Mouse (Mus musculus) liver, embryonic 16.5 days (tissue): Measurements from ENCODE around the gene Atg14. TPM values are rescaled to one million over a fixed set of nuclear protein-coding genes. Genes with fewer than 3 reads are reported as not detected.

ENCODE experiments used
- ATAC-seq: fragments of 200-750 bp; cut with Nextera tagmentation; 2 replicates; pipeline ENCODE4 v1.8.0; 2017; ENCODE audit warnings: low read depth, mild to moderate bottlenecking, moderate number of reproducible peaks, moderate library complexity
- H3K27ac ChIP-seq: fragments of 300-500 bp; sonication (generic); 2 replicates; pipeline ENCODE4 v1.5.1; 2014; ENCODE audit warnings: mild to moderate bottlenecking, low read length
- H3K27me3 ChIP-seq: fragments of 300-500 bp; sonication (generic); 2 replicates; pipeline ENCODE4 v1.6.1; 2014; ENCODE audit warnings: low read depth, low read length, mixed read lengths; ENCODE audit not compliant: control insufficient read depth, insufficient read depth
- H3K36me3 ChIP-seq: fragments of 300-500 bp; sonication (generic); 2 replicates; pipeline ENCODE4 v1.6.1; 2014; ENCODE audit warnings: mild to moderate bottlenecking; ENCODE audit not compliant: control insufficient read depth, insufficient read depth
- H3K4me1 ChIP-seq: fragments of 300-500 bp; sonication (generic); 2 replicates; pipeline ENCODE4 v1.6.1; 2014; ENCODE audit warnings: low read depth, low read length, mixed read lengths; ENCODE audit not compliant: control insufficient read depth
- H3K4me2 ChIP-seq: fragments of 300-500 bp; sonication (generic); 2 replicates; pipeline ENCODE4 v1.6.1; 2014; ENCODE audit warnings: low read depth, low read length, mixed read lengths
- H3K4me3 ChIP-seq: fragments of 300-500 bp; sonication (generic); 2 replicates; pipeline ENCODE4 v1.5.1; 2014; ENCODE audit warnings: low read depth, mild to moderate bottlenecking, low read length
- H3K9ac ChIP-seq: fragments of 300-500 bp; sonication (generic); 2 replicates; pipeline ENCODE4 v1.6.1; 2014; ENCODE audit warnings: low read depth, low read length
- H3K9me3 ChIP-seq: fragments of 300-500 bp; sonication (generic); replicated peaks from 2 replicates; pipeline ENCODE4 v1.6.1; 2016; ENCODE audit warnings: low read length; ENCODE audit not compliant: control insufficient read depth
- WGBS: fragments of 180-500 bp; shearing (Covaris S2); extraction: QIAGEN DNeasy Blood & Tissue Kit; methylation state at CpG from one replicate; pipeline ENCODE4 v1.1.7; 2014; ENCODE audit not compliant: insufficient replicate concordance; 5-methylcytosine and 5-hydroxymethylcytosine counted together
- polyA plus RNA-seq: library from polyadenylated mRNA; unstranded; fragments of >200 nt; fragmentation: Nextera tagmentation; extraction: Ambion mirVana; gene quantifications from 2 replicates; pipeline ENCODE4 v1.2.1, GENCODE M21; 2015

Gene Atg14
- polyA plus RNA-seq, 1 experiment from 2014 or later, result 9.7 TPM

GRCm38 (mm10) chr14:47522301-47522700 is 48.1 kb downstream of the Atg14 start:
- 8% methylated on average over 7 of the region's 7 CpGs for WGBS
- Histone ChIP-seq H3K27me3 (no peaks in the 10 kb centered on the region), H3K36me3 (no peaks in the 10 kb centered on the region), H3K4me3 (peak overlapping the region; percentile 23), H3K9ac (peak overlapping the region; percentile 65), H3K27ac (peak overlapping the region; percentile 99), H3K4me2 (peak overlapping the region; percentile 63), H3K4me1 (peaks cover 77% of the 10 kb centered on the region), H3K9me3 (no peaks in the 10 kb centered on the region)
- ATAC-seq, result peak; percentile 94

- Histone ChIP-seq H3K4me3 (no peak overlapping the region; the same call in 1 of the 2 replicates), H3K9me3 (no peaks in the 10 kb centered on the region), H3K36me3 (no peaks in the 10 kb centered on the region), H3K9ac (peak overlapping the region; percentile 65), H3K4me1 (peaks cover 77% of the 10 kb centered on the region), H3K27me3 (no peaks in the 10 kb centered on the region), H3K4me2 (peak overlapping the region; percentile 63), H3K27ac (peak overlapping the region; percentile 99)
- ATAC-seq, result peak; percentile 54
- WGBS, result 44% methylated on average over 1 of the region's 1 CpGs
These were observed 48.8 kb downstream of the Atg14 start for GRCm38 (mm10) chr14:47521609-47522008.

DNA sequence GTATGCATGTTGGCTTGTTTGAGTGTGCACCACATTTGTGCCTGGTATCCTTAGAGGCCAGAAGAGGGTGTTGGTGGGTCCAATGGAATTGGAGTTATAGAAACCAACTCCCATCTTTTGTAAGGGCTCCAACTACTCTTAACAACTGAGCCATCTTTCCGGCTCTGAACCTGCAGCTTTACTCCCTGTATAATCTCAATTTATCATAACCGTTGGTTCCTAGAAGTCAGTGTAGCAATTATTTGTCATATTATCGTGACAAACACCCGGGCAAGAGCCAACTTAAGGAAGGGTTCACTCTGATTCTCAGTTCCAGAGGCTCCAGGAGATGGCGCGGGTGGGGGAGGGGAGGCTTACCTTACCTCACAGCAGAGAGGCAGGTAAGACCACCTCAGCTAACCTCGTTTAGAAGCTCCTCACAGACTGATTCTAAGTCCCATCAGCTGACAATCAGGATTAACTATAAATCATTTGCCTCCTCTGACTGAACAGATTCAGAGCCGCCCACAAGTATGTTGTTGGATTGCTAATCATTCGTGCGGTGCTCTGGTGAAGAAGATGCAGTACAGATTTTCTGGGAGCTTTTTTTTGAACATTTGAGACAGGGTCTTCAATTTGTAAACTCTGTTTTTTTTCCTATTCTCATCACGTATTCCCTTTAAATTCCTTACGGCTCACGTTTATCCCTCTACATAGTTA is 49.5 kb downstream of the Atg14 start:
- no peak for ATAC-seq
- H3K4me3 ChIP-seq, result no peak overlapping the region
- H3K36me3 ChIP-seq, result no peaks in the 10 kb centered on the region
- peak overlapping the region; percentile 99 for H3K27ac ChIP-seq
- H3K9me3 ChIP-seq, result no peaks in the 10 kb centered on the region
- no peaks in the 10 kb centered on the region for H3K27me3 ChIP-seq
- WGBS, result 63% methylated on average over 13 of the region's 13 CpGs
- peaks cover 75% of the 10 kb centered on the region for H3K4me1 ChIP-seq
- peak overlapping the region; percentile 65 for H3K9ac ChIP-seq
- H3K4me2 ChIP-seq, result peak overlapping the region; percentile 63

GRCm38 (mm10) chr14:47518619-47519018 is 51.8 kb downstream of the Atg14 start:
- H3K27ac ChIP-seq, result peak overlapping the region; percentile 37
- H3K9me3 ChIP-seq, result no peaks in the 10 kb centered on the region
- WGBS, result 76% methylated on average over 6 of the region's 6 CpGs
- no peak for ATAC-seq
- H3K4me3 ChIP-seq, result no peak overlapping the region
- no peaks in the 10 kb centered on the region; the same call in 1 of the 2 replicates for H3K36me3 ChIP-seq
- H3K4me1 ChIP-seq, result peaks cover 73% of the 10 kb centered on the region
- H3K9ac ChIP-seq, result no peak overlapping the region
- no peak overlapping the region for H3K4me2 ChIP-seq
- no peaks in the 10 kb centered on the region for H3K27me3 ChIP-seq

- Histone ChIP-seq H3K9me3 (no peaks in the 10 kb centered on the region), H3K27ac (peak overlapping the region; percentile 34), H3K4me1 (peaks cover 75% of the 10 kb centered on the region), H3K4me3 (no peak overlapping the region), H3K4me2 (no peak overlapping the region), H3K36me3 (no peaks in the 10 kb centered on the region; the same call in 1 of the 2 replicates), H3K27me3 (no peaks in the 10 kb centered on the region), H3K9ac (no peak overlapping the region)
- ATAC-seq, result no peak
- WGBS, result 84% methylated on average over 6 of the region's 6 CpGs
These were observed 53.7 kb downstream of the Atg14 start for GRCm38 (mm10) chr14:47516755-47517154.

DNA sequence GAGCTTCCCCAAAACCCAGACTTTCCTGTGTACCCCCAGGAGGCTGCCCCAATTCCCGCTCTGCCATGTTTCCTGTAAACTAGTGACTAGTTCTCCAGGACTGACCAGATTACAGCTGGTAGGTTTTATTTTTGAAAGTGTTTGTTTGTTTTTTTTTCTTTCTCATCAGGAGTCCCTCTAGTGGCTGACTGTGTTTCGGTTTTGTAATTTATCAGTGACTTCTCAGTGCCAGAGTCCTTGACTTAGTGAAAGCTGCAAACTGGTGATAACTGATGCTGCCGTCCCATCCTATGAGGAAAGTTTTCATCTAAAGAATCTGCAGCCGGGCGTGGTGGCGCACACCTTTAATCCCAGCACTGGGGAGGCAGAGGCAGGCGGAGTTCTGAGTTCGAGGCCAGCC is 54.8 kb downstream of the Atg14 start:
- H3K27me3 ChIP-seq, result no peaks in the 10 kb centered on the region
- no peaks in the 10 kb centered on the region; the same call in 1 of the 2 replicates for H3K36me3 ChIP-seq
- peak; percentile 90 for ATAC-seq
- H3K4me2 ChIP-seq, result peak overlapping the region; percentile 1
- peak overlapping the region; percentile 19; the same call in 1 of the 2 replicates for H3K9ac ChIP-seq
- H3K9me3 ChIP-seq, result no peaks in the 10 kb centered on the region
- no peak overlapping the region for H3K4me3 ChIP-seq
- WGBS, result 29% methylated on average over 8 of the region's 8 CpGs
- peak overlapping the region; percentile 84 for H3K27ac ChIP-seq
- H3K4me1 ChIP-seq, result peaks cover 73% of the 10 kb centered on the region

GRCm38 (mm10) chr14:47514816-47515453 is 55.5 kb downstream of the Atg14 start:
- H3K4me3 ChIP-seq, result no peak overlapping the region

GRCm38 (mm10) chr14:47513606-47514005 is 56.8 kb downstream of the Atg14 start:
- 78% methylated on average over 3 of the region's 3 CpGs for WGBS
- no peak for ATAC-seq
- Histone ChIP-seq H3K4me2 (no peak overlapping the region), H3K27ac (peak overlapping the region; percentile 35), H3K27me3 (no peaks in the 10 kb centered on the region), H3K9me3 (no peaks in the 10 kb centered on the region), H3K4me3 (no peak overlapping the region), H3K36me3 (no peaks in the 10 kb centered on the region; the same call in 1 of the 2 replicates), H3K4me1 (peaks cover 53% of the 10 kb centered on the region), H3K9ac (no peak overlapping the region)

More at GRCm38 (mm10) chr14:47514816-47515453, 55.5 kb downstream of the Atg14 start:
- H3K27me3 ChIP-seq, result no peaks in the 10 kb centered on the region
- H3K9ac ChIP-seq, result peak overlapping the region; percentile 19
- H3K27ac ChIP-seq, result peak overlapping the region; percentile 84
- H3K36me3 ChIP-seq, result no peaks in the 10 kb centered on the region; the same call in 1 of the 2 replicates
- H3K9me3 ChIP-seq, result no peaks in the 10 kb centered on the region
- H3K4me1 ChIP-seq, result peaks cover 66% of the 10 kb centered on the region
- peak; percentile 57 for ATAC-seq
- 34% methylated on average over 7 of the region's 7 CpGs for WGBS
- peak overlapping the region; percentile 1 for H3K4me2 ChIP-seq

DNA sequence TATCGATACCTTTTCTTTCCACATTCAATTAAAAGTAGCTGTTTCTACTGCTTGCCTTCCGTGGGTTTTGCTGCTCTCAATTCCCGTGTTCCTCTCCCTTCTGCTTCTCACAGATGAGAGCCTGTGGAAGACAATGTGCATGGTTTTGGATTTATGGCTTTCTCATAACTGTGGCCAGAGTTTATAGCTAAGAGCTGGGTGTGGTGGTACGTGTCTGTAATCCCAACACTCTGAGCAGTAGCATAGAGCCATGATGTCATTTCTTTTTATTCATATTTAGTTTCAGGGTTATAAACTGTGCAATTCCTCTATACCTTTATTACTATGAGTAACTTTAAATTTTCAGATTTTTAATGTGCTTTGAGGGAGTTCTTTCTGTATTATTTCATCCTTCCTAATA is 60.2 kb downstream of the Atg14 start:
- no peak overlapping the region for H3K27ac ChIP-seq
- ATAC-seq, result no peak
- H3K4me3 ChIP-seq, result no peak overlapping the region
- H3K36me3 ChIP-seq, result no peaks in the 10 kb centered on the region; the same call in 1 of the 2 replicates
- H3K9me3 ChIP-seq, result no peaks in the 10 kb centered on the region
- no peak overlapping the region for H3K9ac ChIP-seq
- no peak overlapping the region for H3K4me2 ChIP-seq
- WGBS, result 85% methylated on average over 4 of the region's 4 CpGs
- no peaks in the 10 kb centered on the region for H3K27me3 ChIP-seq
- peaks cover 32% of the 10 kb centered on the region for H3K4me1 ChIP-seq
